Mouse (Mus musculus) CD8-positive naive resting alpha-beta T cell, adult 2 months (primary cell): Measurements from ENCODE around the gene Crybg1.
A peak's percentile ranks its signal among the peaks of the same experiment; 100 is the strongest.

Source experiments
- DNase-seq, 2 experiments: peaks; one replicate each; pipeline ENCODE4 v3.0.0; 2022; ENCODE audit warnings: low read depth in 2 of 2, low spot score in 2 of 2

Gene Crybg1

GRCm38 (mm10) chr10:44148337-44149317 lies at the start of gene Crybg1:
Gene Crybg1 (minus strand): TSS chr10:44148853.
- peak; percentile 29 to 38 for DNase-seq

- no peak for DNase-seq
These were observed 28.7 kb upstream of the Crybg1 start for GRCm38 (mm10) chr10:44177365-44177764.

- DNase-seq, result no peak
These were observed 27.9 kb upstream of the Crybg1 start for GRCm38 (mm10) chr10:44176548-44176947.

- no peak for DNase-seq
These were observed 27.5 kb upstream of the Crybg1 start for GRCm38 (mm10) chr10:44176120-44176519.

- DNase-seq, result no peak
These were observed 21.5 kb upstream of the Crybg1 start for GRCm38 (mm10) chr10:44170145-44170544.

- DNase-seq, result no peak
These were observed 18.4 kb upstream of the Crybg1 start for GRCm38 (mm10) chr10:44167061-44167460.

GRCm38 (mm10) chr10:44164258-44164975 lies 15.8 kb upstream of the Crybg1 start:
- DNase-seq, result no peak

GRCm38 (mm10) chr10:44163028-44163427 lies 14.4 kb upstream of the Crybg1 start:
- no peak for DNase-seq

GRCm38 (mm10) chr10:44160150-44160549 lies 11.5 kb upstream of the Crybg1 start:
- DNase-seq, result no peak

GRCm38 (mm10) chr10:44157489-44157888 lies 8.8 kb upstream of the Crybg1 start:
- no peak for DNase-seq

GRCm38 (mm10) chr10:44150501-44150900 lies 1.8 kb upstream of the Crybg1 start:
- no peak for DNase-seq

GRCm38 (mm10) chr10:44143401-44143800 lies 5.3 kb downstream of the Crybg1 start:
- DNase-seq, result no peak

- no peak for DNase-seq
These were observed 10.4 kb downstream of the Crybg1 start for GRCm38 (mm10) chr10:44138137-44138855.

GRCm38 (mm10) chr10:44126047-44126446 lies 22.6 kb downstream of the Crybg1 start:
- DNase-seq, result no peak

GRCm38 (mm10) chr10:44124400-44124933 lies 24.2 kb downstream of the Crybg1 start:
- no peak for DNase-seq

- no peak for DNase-seq
These were observed 30.0 kb downstream of the Crybg1 start for GRCm38 (mm10) chr10:44118616-44119015.

- no peak for DNase-seq
These were observed 31.9 kb downstream of the Crybg1 start for GRCm38 (mm10) chr10:44116796-44117195.

- DNase-seq, result no peak
These were observed 34.0 kb downstream of the Crybg1 start for GRCm38 (mm10) chr10:44114611-44115010.

GRCm38 (mm10) chr10:44112005-44112675 lies 36.5 kb downstream of the Crybg1 start:
- DNase-seq, result no peak

- no peak for DNase-seq
These were observed 37.5 kb downstream of the Crybg1 start for GRCm38 (mm10) chr10:44111168-44111567.

GRCm38 (mm10) chr10:44110460-44110859 lies 38.2 kb downstream of the Crybg1 start:
- no peak for DNase-seq
